Comparison of ENCODE assay signal across 19 mouse cellular contexts in the genomic region with DNA sequence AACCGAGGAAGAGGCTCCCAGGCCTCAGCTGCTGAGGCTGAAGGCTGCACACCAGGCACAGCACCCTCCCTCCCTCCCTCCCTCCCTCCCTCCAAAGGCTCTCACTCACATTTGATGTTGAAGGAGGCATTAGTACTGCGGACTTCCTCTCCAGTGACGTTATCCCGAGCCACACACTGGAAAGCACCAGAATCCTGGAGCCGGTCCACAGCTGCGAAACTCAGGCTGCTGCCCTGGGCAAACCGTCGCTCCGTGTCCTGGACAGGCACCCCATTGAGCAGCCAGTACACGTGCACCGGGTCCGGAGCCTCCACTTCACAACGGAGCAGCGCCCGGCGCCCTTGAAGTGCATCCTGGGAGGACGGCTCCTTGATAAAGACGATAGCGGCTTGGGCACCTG. TPM values are rescaled to one million over a fixed set of nuclear protein-coding genes. Genes with fewer than 3 reads are reported as not detected.
A peak's percentile ranks its signal among the peaks of the same experiment; 100 is the strongest.
DNase-seq lines count a peak whose midpoint lies in the region; ATAC-seq and TF ChIP-seq lines count a peak whose summit lies in the region.
"Had no signal": no experiment of that assay in that cellular context is flagged by ENCODE, and none has a peak within 500 bp of the region (broad histone marks: within the 10 kb centered on the region; RNA-seq: fewer than 3 reads in every experiment).

No protein-coding gene starts in this region.

- ATAC-seq in forebrain, postnatal 0 days = peak; percentile 38; the same call in 1 of the 2 replicates
- ATAC-seq in forebrain, embryonic 12.5 days (ENCODE audit: low FRiP score) = no peak

- TF ChIP-seq CTCF in forebrain, postnatal 0 days (IDR thresholded peaks at IDR 0.05; ENCODE audit: low read depth) = no peak

- no peak for DNase-seq in forebrain, postnatal 0 days
- peak; percentile 47 for DNase-seq in kidney, postnatal 10 days
- DNase-seq in kidney, adult 9 months = no peak
- peak; percentile 46 for DNase-seq in lung, postnatal 25 days (ENCODE audit: low spot score)
- no peak for DNase-seq in right cerebral cortex, adult 18-20 months
- DNase-seq in left cerebral cortex, adult 11 months (ENCODE audit: low spot score) = no peak
- DNase-seq: adrenal gland, postnatal 14 days; cerebellum, adult 8-10 months; gastrocnemius, adult 2 months had no signal

- no peak overlapping the region for H3K4me3 ChIP-seq in forebrain, postnatal 0 days (ENCODE audit: low read depth, low read length)
- H3K4me3 ChIP-seq in forebrain, embryonic 12.5 days (replicated peaks) = no peak overlapping the region
- H3K4me3 ChIP-seq in brown adipose tissue, adult 24 weeks (ENCODE audit: insufficient read depth, low read depth, low read length) = no peak overlapping the region
- H3K4me3 ChIP-seq: embryonic facial prominence, embryonic 13.5 days; gastrocnemius, adult 2 months; hindbrain, embryonic 10.5 days; layer of hippocampus, adult 2 months; limb, embryonic 13.5 days; neural tube, embryonic 13.5 days had no signal

- no peak overlapping the region for H3K9ac ChIP-seq in forebrain, postnatal 0 days
- no peak overlapping the region for H3K9ac ChIP-seq in forebrain, embryonic 12.5 days
- H3K9ac ChIP-seq: embryonic facial prominence, embryonic 13.5 days; limb, embryonic 13.5 days; liver, embryonic 14.5 days; neural tube, embryonic 13.5 days had no signal

- no peak overlapping the region for H3K4me2 ChIP-seq in forebrain, postnatal 0 days (ENCODE audit: low read depth)
- no peak overlapping the region for H3K4me2 ChIP-seq in forebrain, embryonic 12.5 days
- H3K4me2 ChIP-seq: embryonic facial prominence, embryonic 13.5 days; heart, embryonic 11.5 days; limb, embryonic 13.5 days; neural tube, embryonic 13.5 days had no signal

- H3K27ac ChIP-seq in forebrain, postnatal 0 days (ENCODE audit: low read depth, low read length) = no peak overlapping the region
- no peak overlapping the region for H3K27ac ChIP-seq in forebrain, embryonic 12.5 days
- H3K27ac ChIP-seq in brown adipose tissue, adult 24 weeks (replicated peaks; ENCODE audit: low read depth, low read length) = 0 out of 2 replicates have a peak overlapping the region, but pooled peaks have one; percentile 34
- H3K27ac ChIP-seq: embryonic facial prominence, embryonic 13.5 days; gastrocnemius, adult 2 months; hindbrain, embryonic 10.5 days; kidney, postnatal 0 days; layer of hippocampus, adult 2 months; liver, embryonic 14.5 days; neural tube, embryonic 13.5 days had no signal

- H3K9me3 ChIP-seq in forebrain, postnatal 0 days (ENCODE audit: low read length) = no peaks in the 10 kb centered on the region
- H3K9me3 ChIP-seq in forebrain, embryonic 12.5 days = no peaks in the 10 kb centered on the region
- H3K9me3 ChIP-seq: embryonic facial prominence, embryonic 13.5 days; hindbrain, embryonic 10.5 days; limb, embryonic 13.5 days; neural tube, embryonic 13.5 days had no signal

- 78% methylated on average over 19 of the region's 19 CpGs for WGBS in forebrain, postnatal 0 days
- 82% methylated on average over 19 of the region's 19 CpGs for WGBS in forebrain, embryonic 12.5 days

- peaks cover 31% of the 10 kb centered on the region; the same call in 1 of the 2 replicates for H3K36me3 ChIP-seq in forebrain, postnatal 0 days (ENCODE audit: insufficient read depth)
- H3K36me3 ChIP-seq in forebrain, embryonic 12.5 days (replicated peaks) = peaks cover 43% of the 10 kb centered on the region

- H3K4me1 ChIP-seq in forebrain, postnatal 0 days (ENCODE audit: insufficient read depth) = no peaks in the 10 kb centered on the region
- peaks cover 9% of the 10 kb centered on the region for H3K4me1 ChIP-seq in forebrain, embryonic 12.5 days
- H3K4me1 ChIP-seq in brown adipose tissue, adult 24 weeks (ENCODE audit: control insufficient read depth, insufficient read depth, insufficient read length, low read length) = no peaks in the 10 kb centered on the region

- H3K27me3 ChIP-seq in forebrain, postnatal 0 days (ENCODE audit: insufficient read depth, low read length) = no peaks in the 10 kb centered on the region
- H3K27me3 ChIP-seq in forebrain, embryonic 12.5 days = no peaks in the 10 kb centered on the region
- H3K27me3 ChIP-seq: embryonic facial prominence, embryonic 13.5 days; limb, embryonic 13.5 days; neural tube, embryonic 13.5 days had no signal

RNA-seq across cellular contexts. Expression of gene Srf, which starts 35.4 kb away (rescaled TPM):
- total RNA-seq in forebrain, postnatal 0 days (2014; rRNA removed) = 47.2 and 57.0 TPM in 2 replicates
- 2.3 and 2.4 TPM in 2 replicates for polyA plus RNA-seq in forebrain, postnatal 0 days (2015; fragmentation: Nextera tagmentation; extraction: Ambion mirVana)
- 5.0 TPM in 2 replicates for polyA plus RNA-seq in forebrain, embryonic 12.5 days (2016; fragmentation: Nextera tagmentation; extraction: Ambion mirVana)
- 17.6 and 19.1 TPM in 2 replicates for polyA plus RNA-seq in brown adipose tissue, adult 24 weeks (2012; ENCODE audit: insufficient read depth, insufficient read length, missing spikeins)

RNA-seq across cellular contexts. Expression of gene Ptk7, which starts 37.9 kb away (rescaled TPM):
- 42.4 and 56.6 TPM in 2 replicates for total RNA-seq in forebrain, postnatal 0 days (2014; rRNA removed)
- 18.9 and 19.7 TPM in 2 replicates for polyA plus RNA-seq in forebrain, postnatal 0 days (2015; fragmentation: Nextera tagmentation; extraction: Ambion mirVana)
- polyA plus RNA-seq in forebrain, embryonic 12.5 days (2016; fragmentation: Nextera tagmentation; extraction: Ambion mirVana) = 55.3 and 56.4 TPM in 2 replicates
- polyA plus RNA-seq in brown adipose tissue, adult 24 weeks (2012; ENCODE audit: insufficient read depth, insufficient read length, missing spikeins) = 0.42 TPM in 1 of 2 replicates, not detected in the other

RNA-seq across cellular contexts. Expression of gene Cul9, which starts 45.2 kb away (rescaled TPM):
- 31.9 and 44.4 TPM in 2 replicates for total RNA-seq in forebrain, postnatal 0 days (2014; rRNA removed)
- polyA plus RNA-seq in forebrain, postnatal 0 days (2015; fragmentation: Nextera tagmentation; extraction: Ambion mirVana) = 9.7 and 13.7 TPM in 2 replicates
- 9.8 and 11.3 TPM in 2 replicates for polyA plus RNA-seq in forebrain, embryonic 12.5 days (2016; fragmentation: Nextera tagmentation; extraction: Ambion mirVana)
- 11.6 and 14.5 TPM in 2 replicates for polyA plus RNA-seq in brown adipose tissue, adult 24 weeks (2012; ENCODE audit: insufficient read depth, insufficient read length, missing spikeins)

RNA-seq across cellular contexts. Expression of gene Klc4, which starts 54.4 kb away (rescaled TPM):
- total RNA-seq in forebrain, postnatal 0 days (2014; rRNA removed) = 31.2 and 32.7 TPM in 2 replicates
- 20.3 and 21.3 TPM in 2 replicates for polyA plus RNA-seq in forebrain, postnatal 0 days (2015; fragmentation: Nextera tagmentation; extraction: Ambion mirVana)
- polyA plus RNA-seq in forebrain, embryonic 12.5 days (2016; fragmentation: Nextera tagmentation; extraction: Ambion mirVana) = 39.0 and 42.5 TPM in 2 replicates
- 15.7 and 15.9 TPM in 2 replicates for polyA plus RNA-seq in brown adipose tissue, adult 24 weeks (2012; ENCODE audit: insufficient read depth, insufficient read length, missing spikeins)

RNA-seq across cellular contexts. Expression of gene Mrpl2, which starts 54.6 kb away (rescaled TPM):
- total RNA-seq in forebrain, postnatal 0 days (2014; rRNA removed) = 51.4 and 62.9 TPM in 2 replicates
- polyA plus RNA-seq in forebrain, postnatal 0 days (2015; fragmentation: Nextera tagmentation; extraction: Ambion mirVana) = 96.2 and 111 TPM in 2 replicates
- polyA plus RNA-seq in forebrain, embryonic 12.5 days (2016; fragmentation: Nextera tagmentation; extraction: Ambion mirVana) = 76.6 and 102 TPM in 2 replicates
- 118 and 151 TPM in 2 replicates for polyA plus RNA-seq in brown adipose tissue, adult 24 weeks (2012; ENCODE audit: insufficient read depth, insufficient read length, missing spikeins)

Comparison
In these comparisons a context has a peak if more than half of its experiments do, and no peak if none do; other contexts are left out.
1. DNase-seq: peak in kidney, postnatal 10 days (single experiment) and lung, postnatal 25 days (single experiment); none in forebrain, postnatal 0 days (single experiment), kidney, adult 9 months (single experiment), right cerebral cortex, adult 18-20 months (single experiment) and left cerebral cortex, adult 11 months (single experiment).
2. RNA of gene Ptk7, which starts 37.9 kb away (polyA plus RNA-seq): 55.3 to 56.4 TPM in forebrain, embryonic 12.5 days and 18.9 to 19.7 TPM in forebrain, postnatal 0 days; 0.42 TPM in brown adipose tissue, adult 24 weeks; every median in the first group is over 10 times any median in the second.